Mouse (Mus musculus) bone marrow, adult 2 months (tissue): ENCODE measurements around the gene Col6a1.

Experiments
- CTCF ChIP-seq: fragments of 200-500 bp; IDR thresholded peaks from 2 replicates; pipeline ENCODE4 v1.5.1; 2011; ENCODE audit warnings: low read length, control low read depth; ENCODE audit not compliant: control insufficient read depth, insufficient read depth
- POLR2A ChIP-seq: fragments of 200-500 bp; IDR thresholded peaks from 2 replicates; pipeline ENCODE4 v1.6.1; 2011; ENCODE audit warnings: low read depth, mild to moderate bottlenecking, control low read depth, low read length, borderline replicate concordance; ENCODE audit not compliant: control insufficient read depth

DNA sequence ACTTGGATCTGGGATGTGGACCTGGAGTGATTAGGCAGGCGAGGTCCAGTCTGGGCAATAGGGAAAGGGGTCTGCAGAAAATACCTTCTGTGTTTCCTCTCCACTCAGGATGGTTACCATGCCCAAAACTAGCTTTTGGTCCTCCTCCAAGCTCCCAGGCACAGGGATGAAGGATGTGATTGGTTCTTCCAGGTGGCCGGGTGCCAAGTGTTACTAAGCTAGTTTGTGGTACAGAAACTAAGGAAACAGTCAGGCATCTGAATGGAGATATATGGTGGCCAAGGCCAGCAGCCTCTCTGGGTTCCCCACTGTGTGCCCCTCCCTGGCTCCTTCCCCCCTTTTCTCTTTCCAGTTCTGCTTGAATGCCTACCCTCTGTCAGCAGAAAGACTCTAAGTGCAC, 19.0 kb downstream of the Col6a1 start:
- TF ChIP-seq CTCF (no peak), POLR2A (no peak)
